Mouse (Mus musculus) left cerebral cortex, adult 18-20 months (tissue): ENCODE measurements around the gene Bfsp2. TPM values are rescaled to one million over a fixed set of nuclear protein-coding genes. Genes with fewer than 3 reads are reported as not detected.
"Not testable (repeated sequence)": the region's sequence is repeated elsewhere in the genome, so short reads cannot be mapped to it uniquely, and the experiment has no call there.

ENCODE experiments used
- DNase-seq, 2 experiments: peaks; one replicate each; pipeline ENCODE4 v3.0.0; 2021 to 2022; ENCODE audit warnings: low spot score in 2 of 2, mixed read lengths in 1 of 2
- total RNA-seq, 2 experiments: library from RNA; stranded (reverse); gene quantifications; 2 replicates each; pipeline ENCODE4 v1.2.3; 2021

The Bfsp2 gene
- total RNA-seq, 2 experiments from 2014 or later: 2.9 to 3.8 TPM

GRCm38 (mm10) chr9:103431718-103432117 lies 48.5 kb downstream of the Bfsp2 start:
- no peak for DNase-seq

GRCm38 (mm10) chr9:103430431-103431220 lies 49.6 kb downstream of the Bfsp2 start:
- DNase-seq: no peak

GRCm38 (mm10) chr9:103426425-103426824 lies 53.8 kb downstream of the Bfsp2 start:
- peak in 1 of 2 experiments; percentile 12 for DNase-seq

GRCm38 (mm10) chr9:103424869-103425268 lies 55.4 kb downstream of the Bfsp2 start:
- no peak for DNase-seq

GRCm38 (mm10) chr9:103423951-103424350 lies 56.3 kb downstream of the Bfsp2 start:
- DNase-seq: no peak

GRCm38 (mm10) chr9:103423384-103423783 lies 56.8 kb downstream of the Bfsp2 start:
- no peak for DNase-seq

- DNase-seq: peak in 1 of 2 experiments; percentile 12
Measured at GRCm38 (mm10) chr9:103422847-103423246, 57.4 kb downstream of the Bfsp2 start.

- DNase-seq: no peak
Measured at GRCm38 (mm10) chr9:103420844-103421243, 59.4 kb downstream of the Bfsp2 start.

GRCm38 (mm10) chr9:103418786-103419185 lies 61.4 kb downstream of the Bfsp2 start:
- DNase-seq: no peak

GRCm38 (mm10) chr9:103418267-103418666 lies 62.0 kb downstream of the Bfsp2 start:
- not testable (repeated sequence) for DNase-seq

GRCm38 (mm10) chr9:103413457-103413856 lies 66.8 kb downstream of the Bfsp2 start:
- DNase-seq: no peak

- DNase-seq: no peak
Measured at GRCm38 (mm10) chr9:103409119-103409518, 71.1 kb downstream of the Bfsp2 start.

- no peak for DNase-seq
Measured at GRCm38 (mm10) chr9:103408136-103408777, 72.0 kb downstream of the Bfsp2 start.

- no peak for DNase-seq
Measured at GRCm38 (mm10) chr9:103403331-103403973, 76.8 kb downstream of the Bfsp2 start.

GRCm38 (mm10) chr9:103398509-103399157 lies 81.6 kb downstream of the Bfsp2 start:
- DNase-seq: peak in 1 of 2 experiments; percentile 9

GRCm38 (mm10) chr9:103393256-103393655 lies 87.0 kb downstream of the Bfsp2 start:
- no peak for DNase-seq

- no peak for DNase-seq
Measured at GRCm38 (mm10) chr9:103391796-103392372, 88.3 kb downstream of the Bfsp2 start.

- no peak for DNase-seq
Measured at GRCm38 (mm10) chr9:103389261-103389660, 91.0 kb downstream of the Bfsp2 start.

- no peak for DNase-seq
Measured at GRCm38 (mm10) chr9:103387011-103387653, 93.1 kb downstream of the Bfsp2 start.

GRCm38 (mm10) chr9:103386573-103386972 lies 93.6 kb downstream of the Bfsp2 start:
- DNase-seq: no peak

- DNase-seq: no peak
Measured at GRCm38 (mm10) chr9:103385600-103385999, 94.6 kb downstream of the Bfsp2 start.
